Mouse (Mus musculus) kidney, postnatal 14 days (tissue): ENCODE results near the gene Prkag1.

Source experiments
- DNase-seq: peaks from one replicate; pipeline ENCODE4 v3.0.0; 2022; ENCODE audit warnings: mixed read lengths

Prkag1 gene

GRCm38 (mm10) chr15:98791221-98791620 lies 40.1 kb downstream of the Prkag1 start:
- no peak for DNase-seq

DNA sequence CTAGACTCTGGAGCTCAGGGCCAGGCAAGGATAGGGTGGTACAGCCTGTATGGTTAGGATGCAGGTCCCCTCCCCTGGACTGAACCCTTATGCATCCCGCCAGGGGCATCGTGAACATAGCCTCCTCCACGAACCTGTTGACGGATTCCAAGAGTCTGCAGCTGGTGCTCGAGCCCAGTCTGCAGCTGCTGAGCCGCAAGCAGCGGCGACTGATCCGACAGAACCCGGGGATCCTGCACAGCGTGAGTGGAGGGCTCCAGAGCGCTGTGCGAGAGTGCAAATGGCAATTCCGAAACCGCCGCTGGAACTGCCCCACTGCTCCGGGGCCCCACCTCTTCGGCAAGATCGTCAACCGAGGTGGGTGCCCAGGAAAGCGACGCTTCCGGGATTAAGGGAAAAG lies 40.6 kb downstream of the Prkag1 start:
- no peak for DNase-seq

DNA sequence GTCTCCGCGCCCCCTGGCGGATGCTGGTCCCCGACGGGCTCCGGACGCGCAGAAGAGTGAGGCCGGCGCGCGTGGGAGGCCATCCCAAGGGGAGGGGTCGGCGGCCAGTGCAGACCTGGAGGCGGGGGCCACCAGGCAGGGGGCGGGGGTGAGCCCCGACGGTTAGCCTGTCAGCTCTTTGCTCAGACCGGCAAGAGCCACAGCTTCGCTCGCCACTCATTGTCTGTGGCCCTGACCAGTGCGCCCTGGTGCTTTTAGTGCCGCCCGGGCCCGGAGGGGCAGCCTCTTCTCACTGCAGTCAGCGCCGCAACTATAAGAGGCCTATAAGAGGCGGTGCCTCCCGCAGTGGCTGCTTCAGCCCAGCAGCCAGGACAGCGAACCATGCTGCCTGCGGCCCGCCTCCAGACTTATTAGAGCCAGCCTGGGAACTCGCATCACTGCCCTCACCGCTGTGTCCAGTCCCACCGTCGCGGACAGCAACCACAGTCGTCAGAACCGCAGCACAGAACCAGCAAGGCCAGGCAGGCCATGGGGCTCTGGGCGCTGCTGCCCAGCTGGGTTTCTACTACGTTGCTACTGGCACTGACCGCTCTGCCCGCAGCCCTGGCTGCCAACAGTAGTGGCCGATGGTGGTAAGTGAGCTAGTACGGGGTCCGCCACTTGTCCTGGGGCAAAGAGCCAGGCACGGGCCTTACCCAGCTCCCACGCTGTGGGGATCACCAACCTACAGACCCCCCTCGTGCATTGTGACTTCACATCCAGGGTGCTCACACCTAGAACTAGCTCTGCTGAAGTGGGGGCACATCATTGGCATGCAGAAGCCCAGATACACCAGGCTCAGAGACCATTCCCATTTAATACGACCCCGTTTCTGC lies 41.4 kb downstream of the Prkag1 start, which contains the start of gene Wnt1:
Gene Wnt1 (plus strand): TSS at position 197 of the 875 bp plus-strand sequence.
- DNase-seq, result peak; percentile 60

DNA sequence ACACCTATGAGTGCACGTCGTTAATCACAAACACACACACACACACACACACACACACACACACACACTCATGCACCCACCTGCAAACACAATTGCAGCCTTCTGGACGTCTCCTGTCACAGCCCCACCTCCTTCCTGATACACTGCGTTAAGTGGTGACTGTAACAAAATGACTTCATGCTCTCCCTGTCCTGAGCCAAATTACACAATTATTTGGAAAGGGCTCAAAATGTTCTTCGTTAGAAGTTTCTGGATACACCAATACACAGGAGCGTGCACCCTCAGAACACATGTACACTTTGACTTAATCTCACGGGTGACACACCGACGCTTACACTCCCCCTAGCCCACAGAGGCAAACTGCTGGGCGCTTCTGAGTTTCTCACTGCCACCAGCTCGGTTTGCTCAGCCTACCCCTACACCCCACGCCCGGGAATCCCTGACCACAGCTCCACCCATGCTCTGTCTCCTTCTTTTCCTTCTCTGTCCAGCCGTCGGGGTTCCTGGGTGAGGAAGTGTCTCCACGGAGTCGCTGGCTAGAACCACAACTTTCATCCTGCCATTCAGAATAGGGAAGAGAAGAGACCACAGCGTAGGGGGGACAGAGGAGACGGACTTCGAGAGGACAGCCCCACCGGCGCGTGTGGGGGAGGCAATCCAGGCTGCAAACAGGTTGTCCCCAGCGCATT lies 42.2 kb downstream of the Prkag1 start:
- no peak for DNase-seq

DNA sequence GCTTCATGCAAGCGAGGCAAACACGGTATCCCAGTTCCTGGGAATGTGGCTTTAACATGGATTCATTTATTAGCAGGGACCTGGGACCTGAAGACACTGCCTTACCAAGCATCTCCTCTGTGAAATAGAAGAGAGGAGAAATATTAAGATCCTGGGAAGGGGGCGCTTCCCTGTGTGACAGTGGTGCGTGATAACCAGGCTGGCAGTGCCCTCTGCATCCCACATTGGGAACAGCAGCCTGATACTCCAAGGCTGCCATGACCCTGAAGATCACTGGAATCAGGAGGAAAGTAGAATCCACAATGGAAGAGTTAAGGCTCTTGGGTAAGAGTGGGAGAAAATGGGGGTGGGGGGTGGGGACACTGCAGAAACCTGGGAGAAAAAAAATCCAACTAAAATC lies 43.4 kb downstream of the Prkag1 start:
- no peak for DNase-seq

DNA sequence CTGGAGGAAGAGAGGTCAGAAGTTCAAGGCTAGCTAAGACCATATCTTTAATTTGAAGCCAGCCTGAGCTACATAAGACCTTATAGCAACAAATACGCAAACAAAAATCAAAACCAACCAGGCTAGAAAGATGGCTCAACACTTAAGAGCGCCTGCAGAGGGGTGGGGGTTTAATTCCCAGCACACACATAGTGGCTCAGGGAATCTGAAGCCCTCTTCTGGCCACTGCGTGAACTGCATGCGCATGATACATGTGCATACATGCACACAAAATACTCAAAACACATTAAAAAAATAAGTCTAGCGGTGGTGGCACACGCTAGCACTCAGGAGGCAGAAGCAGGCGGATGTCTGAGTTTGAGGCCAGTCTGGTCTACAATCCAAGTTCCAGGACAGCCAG lies 45.6 kb downstream of the Prkag1 start:
- DNase-seq, result no peak

DNA sequence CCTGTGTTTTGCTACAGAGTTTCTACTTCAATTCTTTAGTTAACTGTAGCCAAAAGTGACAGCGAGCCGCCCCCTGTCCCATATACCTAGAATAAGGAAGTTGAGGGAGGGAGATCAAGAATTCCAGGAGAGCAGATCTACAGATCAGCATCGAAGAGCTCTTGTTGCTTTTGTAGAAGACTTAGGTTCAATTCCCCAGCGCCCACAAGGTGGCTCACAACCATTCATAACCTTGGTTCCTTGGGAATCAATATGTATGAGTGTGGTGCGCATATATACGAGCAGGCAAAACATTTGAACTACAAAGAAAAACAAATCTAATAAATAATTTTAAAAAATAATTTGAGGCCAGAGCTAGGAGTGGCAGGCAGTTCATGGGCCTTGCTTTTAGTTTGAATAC lies 50.2 kb downstream of the Prkag1 start:
- no peak for DNase-seq

DNA sequence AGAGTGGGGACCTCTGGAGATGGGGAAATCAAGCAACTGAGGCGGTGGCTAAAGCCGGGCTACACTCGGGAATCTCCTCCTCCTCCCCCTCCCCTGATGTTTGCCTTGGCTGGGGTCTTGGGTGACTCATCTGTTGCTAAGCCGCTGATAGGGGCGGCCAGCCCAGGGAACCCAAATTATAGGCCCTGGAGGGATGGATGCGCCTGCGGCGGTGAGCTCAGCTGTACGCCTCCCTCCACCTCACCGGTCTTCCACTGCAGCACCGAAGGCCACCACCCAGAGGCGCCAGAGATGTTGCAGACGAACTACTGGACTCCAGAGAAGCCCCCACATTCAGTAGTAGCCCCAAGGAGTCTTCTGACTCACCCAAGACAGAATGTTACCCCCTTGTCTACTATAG lies 50.7 kb downstream of the Prkag1 start:
- no peak for DNase-seq

DNA sequence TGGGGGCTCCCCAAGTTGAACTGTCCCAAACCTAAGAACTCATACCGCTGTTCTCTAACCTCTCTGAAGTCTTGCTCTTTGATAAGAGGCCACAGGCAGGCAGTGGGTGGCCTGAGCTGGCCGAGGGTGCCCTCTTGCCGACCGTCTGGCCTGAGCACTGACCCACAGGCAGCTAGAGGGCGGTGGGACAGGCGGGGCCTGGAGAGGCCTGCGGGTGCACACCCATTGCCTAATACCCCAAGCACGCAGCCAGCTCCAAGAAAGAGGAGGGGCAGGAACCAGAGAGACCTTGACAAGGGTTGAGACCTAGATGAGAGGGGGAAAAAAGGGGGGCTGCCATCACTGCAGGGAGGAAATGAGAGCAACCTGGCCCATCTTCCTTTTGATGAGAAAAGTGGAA lies 51.2 kb downstream of the Prkag1 start:
- DNase-seq, result no peak

DNA sequence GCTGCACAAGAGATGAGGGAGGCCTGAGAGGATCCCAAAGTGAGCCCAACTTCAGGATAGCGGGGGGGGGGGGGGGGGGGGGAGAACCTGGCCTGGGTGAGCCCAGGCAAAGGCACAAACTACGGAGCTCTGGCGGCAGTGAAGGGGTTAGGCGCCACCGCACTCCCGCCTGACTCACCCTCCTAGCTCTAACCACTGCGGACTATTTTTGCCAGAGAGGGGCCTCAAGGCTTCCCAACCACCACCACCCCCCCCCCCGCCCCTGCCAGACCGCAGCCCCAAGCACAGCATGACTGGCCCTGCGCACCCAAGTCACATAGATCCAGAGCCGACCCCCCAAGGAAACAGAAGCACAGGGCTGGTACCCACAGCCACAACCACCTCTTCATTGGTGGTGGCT lies 52.5 kb downstream of the Prkag1 start:
- no peak for DNase-seq

- no peak for DNase-seq
These were observed 53.0 kb downstream of the Prkag1 start for GRCm38 (mm10) chr15:98778191-98778770.

DNA sequence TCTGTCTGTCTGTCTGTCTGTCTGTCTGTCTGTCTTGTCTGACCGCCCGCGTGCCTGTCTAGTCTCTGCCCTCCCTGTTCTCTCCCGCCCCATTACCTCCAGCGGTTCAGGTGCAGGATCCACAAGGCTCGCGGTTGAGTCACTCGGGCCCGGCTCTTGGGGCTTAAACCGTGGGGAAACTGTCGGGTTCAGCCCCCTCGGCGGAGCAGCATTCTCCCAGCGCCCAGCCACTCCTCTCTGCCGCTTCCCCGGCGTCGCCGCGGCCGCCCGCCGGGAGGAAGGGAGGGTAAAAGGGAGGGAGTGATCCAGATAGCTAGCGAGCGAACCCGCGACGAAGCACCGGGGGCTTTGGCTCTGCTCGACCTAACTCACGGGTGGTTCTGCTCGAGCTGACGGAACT lies 53.6 kb downstream of the Prkag1 start, which contains the start of gene Wnt10b:
Gene Wnt10b (minus strand): TSS at position 389 of the 400 bp plus-strand sequence.
- no peak for DNase-seq

DNA sequence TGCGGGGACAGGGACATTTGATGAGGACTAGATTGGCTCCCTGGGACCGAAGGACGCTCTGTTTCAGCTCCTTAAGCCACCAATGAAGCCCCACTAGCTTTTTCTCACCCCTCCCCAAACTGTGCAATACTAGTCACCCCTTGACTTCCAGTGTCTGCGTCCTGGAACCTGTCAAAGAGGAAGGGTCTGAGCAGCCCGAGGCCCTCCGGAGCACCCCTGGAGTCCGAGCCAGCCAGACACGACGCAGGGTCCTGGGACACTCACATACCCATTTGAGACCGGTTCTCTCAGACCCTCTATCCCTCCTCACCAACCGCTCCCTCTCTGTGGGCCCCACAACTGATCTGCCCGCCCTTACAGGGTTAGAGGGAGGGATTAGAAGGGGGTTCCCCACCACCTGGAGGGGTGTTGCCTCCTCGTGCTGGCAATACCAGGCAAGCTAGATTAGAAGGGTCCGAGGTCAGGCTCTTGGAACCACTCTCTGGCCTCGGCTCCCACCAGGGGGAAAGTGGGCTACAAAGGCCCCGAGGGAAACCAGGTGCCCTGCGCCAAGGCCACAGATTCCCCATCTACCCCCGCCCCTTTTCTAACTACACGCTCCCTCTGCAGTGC lies 54.2 kb downstream of the Prkag1 start:
- no peak for DNase-seq

- peak; percentile 54 for DNase-seq
These were observed 54.9 kb downstream of the Prkag1 start for GRCm38 (mm10) chr15:98776280-98777004.

- DNase-seq, result no peak
These were observed 55.8 kb downstream of the Prkag1 start for GRCm38 (mm10) chr15:98775533-98775932.

- no peak for DNase-seq
These were observed 57.2 kb downstream of the Prkag1 start for GRCm38 (mm10) chr15:98774096-98774495.

- no peak for DNase-seq
These were observed 58.7 kb downstream of the Prkag1 start for GRCm38 (mm10) chr15:98772511-98773211.

DNA sequence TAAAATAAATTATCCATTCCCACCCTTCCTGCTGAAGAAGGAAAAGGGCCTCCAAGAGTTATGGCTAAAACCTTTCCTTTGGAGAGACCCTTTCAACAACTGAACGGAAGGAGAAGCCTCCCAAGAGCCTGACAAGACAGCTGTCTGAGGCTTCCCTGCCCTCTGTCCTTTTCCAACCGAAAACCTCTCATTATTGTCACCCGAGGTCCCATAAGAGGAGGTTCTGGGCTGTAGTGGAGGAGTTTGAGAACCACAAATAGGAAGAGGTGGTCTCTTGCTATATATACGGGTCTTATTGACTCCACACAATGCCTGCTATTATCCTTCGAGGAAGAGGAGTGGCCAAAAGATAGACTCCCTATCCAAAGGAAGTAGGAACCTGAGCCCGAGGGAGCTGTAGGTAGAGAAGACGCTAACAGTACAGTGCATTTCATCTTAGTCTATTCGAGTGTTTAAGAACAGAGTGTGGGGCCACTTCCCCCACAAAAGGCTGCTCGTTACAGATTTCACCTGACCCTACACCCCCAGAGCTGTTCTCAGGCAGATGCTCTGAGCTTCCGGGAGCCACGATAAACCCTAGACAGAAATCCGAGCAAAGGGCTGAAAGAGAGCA lies 59.4 kb downstream of the Prkag1 start:
- DNase-seq, result no peak

DNA sequence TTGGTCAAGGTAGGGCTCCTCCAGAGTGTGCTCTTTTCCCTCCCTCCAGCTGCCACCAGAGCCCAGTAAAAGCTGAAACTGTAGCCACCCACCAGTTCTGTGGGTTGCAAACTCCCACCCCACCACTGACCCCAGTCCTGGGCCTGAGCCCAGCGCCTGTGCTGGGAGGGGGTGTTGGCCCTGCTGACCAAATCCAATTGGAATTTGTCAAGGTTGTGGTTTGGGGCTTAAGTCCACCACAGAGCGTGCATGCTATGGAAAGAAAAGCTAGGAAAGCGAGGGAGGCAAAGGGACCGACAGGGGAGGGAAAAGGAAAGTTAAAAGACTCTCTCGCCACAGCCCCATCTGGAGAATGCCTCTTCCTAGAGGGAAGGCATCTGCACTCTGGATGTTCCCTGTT lies 63.1 kb downstream of the Prkag1 start:
- no peak for DNase-seq

DNA sequence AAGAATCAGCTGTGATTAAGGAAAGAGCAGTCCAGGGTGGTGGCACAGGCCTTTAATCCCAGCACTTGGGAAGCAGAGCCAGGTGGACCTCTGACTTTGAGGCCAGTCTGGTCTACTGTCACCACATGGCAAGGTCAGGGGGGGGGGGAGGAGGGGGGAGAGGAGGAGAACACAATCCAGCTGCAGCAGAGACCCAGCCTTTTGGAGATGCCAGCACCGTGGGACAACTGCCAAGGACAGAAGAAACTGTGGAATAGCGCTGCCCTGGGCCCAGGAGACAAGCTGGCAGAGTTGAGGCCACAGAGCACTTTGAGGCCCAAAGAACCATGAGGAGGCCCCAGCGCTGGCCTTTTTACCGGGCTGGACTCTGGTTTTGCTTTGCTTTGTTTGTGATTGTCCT lies 65.4 kb downstream of the Prkag1 start:
- no peak for DNase-seq
